Mouse (Mus musculus) heart, postnatal 0 days (tissue): ENCODE results near the gene Klhl5.

Source experiments
- CTCF ChIP-seq: IDR thresholded peaks from 2 replicates; pipeline ENCODE4 v1.5.1; 2016; ENCODE audit warnings: antibody characterized with exemption, control low read depth, low read depth
- EP300 ChIP-seq: IDR thresholded peaks from 2 replicates; pipeline ENCODE4 v1.6.1; 2016; ENCODE audit warnings: antibody characterized with exemption, low read depth

GRCm38 (mm10) chr5:65141242-65141641 lies 33.9 kb downstream of the Klhl5 start:
- TF ChIP-seq CTCF (no peak), EP300 (no peak)
